Mouse (Mus musculus) kidney, embryonic 16.5 days (tissue): ENCODE results near the gene Dpysl4. TPM values are rescaled to one million over a fixed set of nuclear protein-coding genes. Genes with fewer than 3 reads are reported as not detected.

Experiments used
- ATAC-seq: fragments of 200-750 bp; cut with Nextera tagmentation; 2 replicates; pipeline ENCODE4 v1.8.0; 2017; ENCODE audit warnings: moderate TSS enrichment; ENCODE audit not compliant: low FRiP score, low TSS enrichment
- H3K27ac ChIP-seq: fragments of 300-500 bp; sonication (generic); 2 replicates; pipeline ENCODE4 v1.5.1; 2014; ENCODE audit warnings: low read length
- H3K27me3 ChIP-seq: fragments of 300-500 bp; sonication (generic); 2 replicates; pipeline ENCODE4 v1.6.1; 2014; ENCODE audit warnings: low read length, control low read depth, mixed read lengths; ENCODE audit not compliant: insufficient read depth
- H3K36me3 ChIP-seq: fragments of 300-500 bp; sonication (generic); 2 replicates; pipeline ENCODE4 v1.6.1; 2014; ENCODE audit warnings: low read length, control low read depth, mixed read lengths; ENCODE audit not compliant: insufficient read depth
- H3K4me1 ChIP-seq: fragments of 300-500 bp; sonication (generic); 2 replicates; pipeline ENCODE4 v1.6.1; 2014; ENCODE audit warnings: low read length, control low read depth, mixed read lengths; ENCODE audit not compliant: insufficient read depth
- H3K4me2 ChIP-seq: fragments of 300-500 bp; sonication (generic); replicated peaks from 2 replicates; pipeline ENCODE4 v1.6.1; 2014; ENCODE audit warnings: low read depth, low read length
- H3K4me3 ChIP-seq: fragments of 300-500 bp; sonication (generic); 2 replicates; pipeline ENCODE4 v1.5.1; 2014; ENCODE audit warnings: mild to moderate bottlenecking, low read length
- H3K9ac ChIP-seq: fragments of 300-500 bp; sonication (generic); replicated peaks from 2 replicates; pipeline ENCODE4 v1.6.1; 2014; ENCODE audit warnings: low read length
- H3K9me3 ChIP-seq: fragments of 300-500 bp; sonication (generic); 2 replicates; pipeline ENCODE4 v1.6.1; 2016; ENCODE audit warnings: low read length, control low read depth
- WGBS: fragments of 180-500 bp; shearing (Covaris S2); extraction: QIAGEN DNeasy Blood & Tissue Kit; methylation state at CpG from one replicate; pipeline ENCODE4 v1.1.7; 2014; 5-methylcytosine and 5-hydroxymethylcytosine counted together
- polyA plus RNA-seq: library from polyadenylated mRNA; unstranded; fragments of >200 nt; fragmentation: Nextera tagmentation; extraction: Ambion mirVana; gene quantifications from 2 replicates; pipeline ENCODE4 v1.2.1, GENCODE M21; 2015

Gene Dpysl4
- polyA plus RNA-seq: 15.0 and 15.5 TPM in 2 replicates

GRCm38 (mm10) chr7:139085629-139086194, at the start of gene Dpysl4:
TSS of gene Dpysl4 (plus strand) at chr7:139086001.
- Histone ChIP-seq H3K9me3 (no peaks in the 10 kb centered on the region), H3K9ac (peak within 1 kb of the TSS; percentile 72), H3K36me3 (no peaks in the 10 kb centered on the region), H3K4me2 (peak within 1 kb of the TSS; percentile 89), H3K4me3 (peak within 1 kb of the TSS; percentile 62), H3K27ac (no peak within 1 kb of the TSS), H3K4me1 (peaks cover 13% of the 10 kb centered on the region), H3K27me3 (peaks cover 24% of the 10 kb centered on the region)
- WGBS: 9% methylated on average over 25 of the region's 32 CpGs
- ATAC-seq: peak; percentile 70

DNA sequence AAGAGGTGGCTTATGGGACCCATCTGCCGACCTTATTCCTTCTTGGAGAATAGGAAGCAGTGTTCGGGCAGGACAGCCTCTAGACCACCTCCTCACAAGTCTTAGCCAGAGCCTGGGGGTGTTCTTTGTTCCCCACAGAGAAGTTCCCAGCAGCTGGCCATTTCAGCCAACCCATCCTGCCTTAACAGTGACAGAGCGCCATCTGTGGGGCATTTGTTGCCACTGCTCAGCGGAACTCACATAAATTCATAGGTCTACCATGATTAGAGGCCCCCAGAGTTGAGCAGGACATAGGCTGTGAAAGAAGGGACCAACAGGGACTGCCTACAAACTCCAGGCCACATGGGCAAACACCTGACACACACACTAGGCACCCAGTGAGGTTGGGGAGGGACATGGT, 22.4 kb upstream of the Dpysl4 start:
- Histone ChIP-seq H3K4me1 (no peaks in the 10 kb centered on the region), H3K4me3 (no peak overlapping the region), H3K9ac (no peak overlapping the region), H3K36me3 (no peaks in the 10 kb centered on the region), H3K4me2 (no peak overlapping the region), H3K9me3 (no peaks in the 10 kb centered on the region), H3K27ac (no peak overlapping the region), H3K27me3 (no peaks in the 10 kb centered on the region; the same call in 1 of the 2 replicates)
- 54% methylated on average over 4 of the region's 4 CpGs for WGBS
- ATAC-seq: no peak

GRCm38 (mm10) chr7:139068182-139068623, 17.6 kb upstream of the Dpysl4 start:
- H3K9me3 ChIP-seq: no peaks in the 10 kb centered on the region
- peak; percentile 72 for ATAC-seq
- WGBS: 0% methylated on average over 2 of the region's 2 CpGs
- no peaks in the 10 kb centered on the region for H3K36me3 ChIP-seq
- H3K27ac ChIP-seq: no peak overlapping the region
- no peaks in the 10 kb centered on the region for H3K4me1 ChIP-seq
- no peaks in the 10 kb centered on the region; the same call in 1 of the 2 replicates for H3K27me3 ChIP-seq
- H3K9ac ChIP-seq: no peak overlapping the region
- no peak overlapping the region for H3K4me2 ChIP-seq
- no peak overlapping the region for H3K4me3 ChIP-seq

DNA sequence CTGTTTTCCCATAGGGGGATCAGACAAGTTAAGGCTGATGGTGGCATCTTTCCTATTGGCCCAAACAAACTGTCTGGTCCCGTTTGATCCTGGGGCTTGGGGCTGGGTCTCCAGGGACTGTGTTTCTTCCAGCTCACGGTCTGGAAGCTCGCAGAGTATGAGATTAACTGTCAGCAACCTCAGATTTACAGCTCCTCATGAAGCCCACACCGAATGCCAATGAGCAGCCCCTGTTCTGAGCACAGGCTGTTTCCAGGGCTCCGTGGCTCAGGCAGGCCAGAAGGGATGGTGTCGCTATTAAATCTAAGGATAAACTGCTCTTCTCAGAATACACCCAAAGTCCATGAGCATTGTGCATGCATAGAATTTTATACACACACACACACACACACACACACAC, 11.6 kb upstream of the Dpysl4 start:
- ATAC-seq: no peak

GRCm38 (mm10) chr7:139075054-139075794, 10.6 kb upstream of the Dpysl4 start:
- 32% methylated on average over 14 of the region's 14 CpGs for WGBS
- H3K9ac ChIP-seq: no peak overlapping the region
- peaks cover 27% of the 10 kb centered on the region for H3K4me1 ChIP-seq
- no peak overlapping the region for H3K4me3 ChIP-seq
- H3K27ac ChIP-seq: no peak overlapping the region
- H3K4me2 ChIP-seq: no peak overlapping the region
- ATAC-seq: no peak
- no peaks in the 10 kb centered on the region for H3K36me3 ChIP-seq
- no peaks in the 10 kb centered on the region for H3K9me3 ChIP-seq
- H3K27me3 ChIP-seq: no peaks in the 10 kb centered on the region

More for the DNA sequence above, 11.6 kb upstream of the Dpysl4 start:
- Histone ChIP-seq H3K36me3 (no peaks in the 10 kb centered on the region), H3K27ac (no peak overlapping the region), H3K4me1 (peaks cover 27% of the 10 kb centered on the region), H3K4me3 (no peak overlapping the region), H3K9me3 (no peaks in the 10 kb centered on the region), H3K4me2 (no peak overlapping the region), H3K9ac (no peak overlapping the region), H3K27me3 (no peaks in the 10 kb centered on the region)
- WGBS: 20% methylated on average over 6 of the region's 6 CpGs

DNA sequence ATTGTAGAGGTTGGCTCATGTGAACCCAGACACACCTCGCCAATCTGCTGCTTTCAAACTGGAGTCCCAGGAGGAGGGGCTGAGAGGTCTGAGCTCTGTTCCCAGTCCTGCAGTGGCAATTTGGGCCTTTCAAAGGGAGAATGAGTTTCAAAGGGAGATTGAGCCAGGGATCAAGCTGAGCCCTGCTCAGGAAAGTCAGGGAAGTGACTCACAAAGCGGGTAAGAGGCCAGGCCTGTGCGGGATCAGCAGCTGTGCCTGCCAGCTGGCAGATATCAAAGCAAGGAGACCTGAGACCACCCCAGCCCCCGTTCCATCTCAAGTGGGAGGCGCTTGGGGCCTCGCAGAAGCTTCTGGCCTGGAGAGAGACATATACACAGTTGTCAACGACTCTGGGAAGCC, 8.5 kb upstream of the Dpysl4 start:
- Histone ChIP-seq H3K27me3 (no peaks in the 10 kb centered on the region), H3K4me2 (no peak overlapping the region), H3K27ac (no peak overlapping the region), H3K9me3 (no peaks in the 10 kb centered on the region), H3K9ac (peak overlapping the region; percentile 23; the same call in 1 of the 2 replicates), H3K4me3 (no peak overlapping the region), H3K36me3 (no peaks in the 10 kb centered on the region), H3K4me1 (peaks cover 29% of the 10 kb centered on the region)
- no peak for ATAC-seq
- 14% methylated on average over 7 of the region's 7 CpGs for WGBS

DNA sequence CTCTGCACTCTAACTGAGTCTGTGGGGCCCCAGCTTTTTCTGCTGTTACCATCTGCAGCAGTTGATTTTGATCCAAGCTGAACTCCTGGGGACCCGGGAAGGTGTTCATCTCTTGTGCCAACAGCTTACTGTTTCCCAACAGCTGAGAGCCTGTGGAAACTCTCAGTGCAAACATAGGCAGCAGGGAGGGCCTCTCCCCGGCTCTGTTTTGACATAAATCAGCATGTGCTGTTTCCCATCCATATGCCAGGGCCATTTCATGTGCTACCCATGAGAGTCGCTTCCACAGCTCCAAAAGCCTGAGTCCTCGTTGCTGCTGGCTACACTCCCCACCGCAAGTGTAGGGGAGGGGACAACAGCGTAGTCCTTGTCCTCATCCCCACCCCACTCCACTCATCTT, 7.6 kb upstream of the Dpysl4 start:
- Histone ChIP-seq H3K4me3 (no peak overlapping the region), H3K36me3 (no peaks in the 10 kb centered on the region), H3K4me2 (no peak overlapping the region), H3K9ac (no peak overlapping the region), H3K4me1 (peaks cover 34% of the 10 kb centered on the region), H3K9me3 (no peaks in the 10 kb centered on the region), H3K27ac (peak overlapping the region; percentile 10; the same call in 1 of the 2 replicates), H3K27me3 (no peaks in the 10 kb centered on the region)
- WGBS: 40% methylated on average over 6 of the region's 6 CpGs
- no peak for ATAC-seq

GRCm38 (mm10) chr7:139079141-139079540, 6.7 kb upstream of the Dpysl4 start:
- ATAC-seq: no peak
- H3K4me3 ChIP-seq: no peak overlapping the region
- no peaks in the 10 kb centered on the region for H3K27me3 ChIP-seq
- 76% methylated on average over 7 of the region's 7 CpGs for WGBS
- no peak overlapping the region for H3K9ac ChIP-seq
- no peaks in the 10 kb centered on the region for H3K36me3 ChIP-seq
- no peak overlapping the region for H3K4me2 ChIP-seq
- H3K27ac ChIP-seq: no peak overlapping the region
- peaks cover 36% of the 10 kb centered on the region for H3K4me1 ChIP-seq
- H3K9me3 ChIP-seq: no peaks in the 10 kb centered on the region

- no peak overlapping the region for H3K4me3 ChIP-seq
- no peak overlapping the region for H3K9ac ChIP-seq
- no peaks in the 10 kb centered on the region for H3K9me3 ChIP-seq
- H3K27ac ChIP-seq: no peak overlapping the region
- 72% methylated on average over 4 of the region's 4 CpGs for WGBS
- no peak for ATAC-seq
- peaks cover 31% of the 10 kb centered on the region for H3K4me1 ChIP-seq
- no peak overlapping the region for H3K4me2 ChIP-seq
- H3K36me3 ChIP-seq: no peaks in the 10 kb centered on the region
- 0 out of 2 replicates have a peak, but pooled peaks cover 4% of the 10 kb centered on the region for H3K27me3 ChIP-seq
Observed at GRCm38 (mm10) chr7:139080714-139081113, 5.1 kb upstream of the Dpysl4 start.

DNA sequence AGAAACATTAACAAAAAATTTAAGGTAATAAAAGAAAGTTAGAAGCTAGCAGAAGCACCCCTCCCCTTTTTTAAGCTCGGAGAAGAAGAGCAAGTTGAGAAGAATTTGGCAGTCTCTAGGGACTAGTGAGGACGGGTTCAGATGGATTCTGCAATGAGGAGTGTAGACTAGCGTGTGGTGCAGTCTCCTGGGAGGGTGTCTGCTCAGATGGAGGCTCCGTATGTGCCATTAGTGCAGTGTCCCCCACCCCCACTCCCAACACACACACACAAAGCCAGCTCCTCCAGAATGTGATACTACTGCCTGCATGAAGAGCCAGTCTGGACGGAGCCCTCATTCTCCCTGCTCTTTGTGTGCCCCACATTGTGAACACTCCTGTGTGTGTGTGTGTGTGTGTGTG, 4.6 kb upstream of the Dpysl4 start:
- H3K36me3 ChIP-seq: no peaks in the 10 kb centered on the region
- peaks cover 30% of the 10 kb centered on the region for H3K4me1 ChIP-seq
- H3K4me3 ChIP-seq: no peak overlapping the region
- no peak for ATAC-seq
- no peak overlapping the region for H3K4me2 ChIP-seq
- 60% methylated on average over 5 of the region's 5 CpGs for WGBS
- H3K9ac ChIP-seq: no peak overlapping the region
- no peak overlapping the region for H3K27ac ChIP-seq
- no peaks in the 10 kb centered on the region for H3K9me3 ChIP-seq
- H3K27me3 ChIP-seq: peaks cover 7% of the 10 kb centered on the region
